In genomic region chr3:121941204-121941745, GRCm38 (mm10) we compare ENCODE assay signal across 20 mouse cellular contexts. TPM values are rescaled to one million over a fixed set of nuclear protein-coding genes. Genes with fewer than 3 reads are reported as not detected.
DNase-seq lines count a peak whose midpoint lies in the region; ATAC-seq and TF ChIP-seq lines count a peak whose summit lies in the region.
"Had no signal": no experiment of that assay in that cellular context is flagged by ENCODE, and none has a peak within 500 bp of the region (broad histone marks: within the 10 kb centered on the region; RNA-seq: fewer than 3 reads in every experiment).

No protein-coding gene starts in this region.

- no peak for TF ChIP-seq EP300 in heart, postnatal 0 days (IDR thresholded peaks at IDR 0.05; ENCODE audit: low read depth)

- no peaks in the 10 kb centered on the region for H3K9me3 ChIP-seq in embryonic facial prominence, embryonic 14.5 days (ENCODE audit: control insufficient read depth, low read length)
- no peaks in the 10 kb centered on the region for H3K9me3 ChIP-seq in embryonic facial prominence, embryonic 10.5 days
- no peaks in the 10 kb centered on the region for H3K9me3 ChIP-seq in heart, postnatal 0 days (replicated peaks; ENCODE audit: control insufficient read depth, low read length)
- no peaks in the 10 kb centered on the region for H3K9me3 ChIP-seq in lung, embryonic 14.5 days (ENCODE audit: low read depth, low read length)
- no peaks in the 10 kb centered on the region for H3K9me3 ChIP-seq in stomach, embryonic 16.5 days (replicated peaks; ENCODE audit: control insufficient read depth, low read length)
- H3K9me3 ChIP-seq: embryonic facial prominence, embryonic 13.5 days; forebrain, embryonic 13.5 days; hindbrain, embryonic 13.5 days; limb, embryonic 15.5 days; lung, embryonic 15.5 days had no signal

- no peaks in the 10 kb centered on the region for H3K36me3 ChIP-seq in embryonic facial prominence, embryonic 14.5 days (ENCODE audit: control insufficient read depth, insufficient read depth, low read length)
- H3K36me3 ChIP-seq in embryonic facial prominence, embryonic 10.5 days (replicated peaks) = no peaks in the 10 kb centered on the region
- no peaks in the 10 kb centered on the region for H3K36me3 ChIP-seq in heart, postnatal 0 days (replicated peaks; ENCODE audit: control insufficient read depth, insufficient read depth, low read length)
- H3K36me3 ChIP-seq in lung, embryonic 14.5 days (ENCODE audit: insufficient read depth) = no peaks in the 10 kb centered on the region
- no peaks in the 10 kb centered on the region for H3K36me3 ChIP-seq in stomach, embryonic 16.5 days (ENCODE audit: control insufficient read depth, insufficient read depth, low read length)
- H3K36me3 ChIP-seq: embryonic facial prominence, embryonic 13.5 days; hindbrain, embryonic 13.5 days; limb, embryonic 15.5 days; lung, embryonic 15.5 days had no signal

- H3K9ac ChIP-seq in embryonic facial prominence, embryonic 14.5 days (ENCODE audit: low read depth, low read length) = no peak overlapping the region
- H3K9ac ChIP-seq in heart, postnatal 0 days (replicated peaks; ENCODE audit: low read depth, low read length) = no peak overlapping the region
- no peak overlapping the region for H3K9ac ChIP-seq in lung, embryonic 14.5 days
- no peak overlapping the region for H3K9ac ChIP-seq in stomach, embryonic 16.5 days (ENCODE audit: low read length)
- H3K9ac ChIP-seq: embryonic facial prominence, embryonic 13.5 days; forebrain, embryonic 13.5 days; hindbrain, embryonic 13.5 days; limb, embryonic 15.5 days; liver, embryonic 14.5 days; lung, embryonic 15.5 days had no signal

- H3K27me3 ChIP-seq in embryonic facial prominence, embryonic 14.5 days (replicated peaks; ENCODE audit: control insufficient read depth, insufficient read depth, low read length) = no peaks in the 10 kb centered on the region
- no peaks in the 10 kb centered on the region for H3K27me3 ChIP-seq in embryonic facial prominence, embryonic 10.5 days (replicated peaks; ENCODE audit: low read depth, poor library complexity, severe bottlenecking)
- H3K27me3 ChIP-seq in heart, postnatal 0 days (ENCODE audit: control insufficient read depth, insufficient read depth, low read length) = no peaks in the 10 kb centered on the region
- no peaks in the 10 kb centered on the region for H3K27me3 ChIP-seq in lung, embryonic 14.5 days (ENCODE audit: insufficient read depth, low read length)
- no peaks in the 10 kb centered on the region for H3K27me3 ChIP-seq in stomach, embryonic 16.5 days (ENCODE audit: control insufficient read depth, insufficient read depth, low read length)
- H3K27me3 ChIP-seq: embryonic facial prominence, embryonic 13.5 days; forebrain, embryonic 13.5 days; hindbrain, embryonic 13.5 days; limb, embryonic 15.5 days; lung, embryonic 15.5 days had no signal

- 79% methylated on average over 11 of the region's 11 CpGs for WGBS in embryonic facial prominence, embryonic 14.5 days
- WGBS in embryonic facial prominence, embryonic 10.5 days = 92% methylated on average over 11 of the region's 11 CpGs
- WGBS in heart, postnatal 0 days = 56% methylated on average over 11 of the region's 11 CpGs
- 75% methylated on average over 11 of the region's 11 CpGs for WGBS in lung, embryonic 14.5 days
- 68% methylated on average over 11 of the region's 11 CpGs for WGBS in stomach, embryonic 16.5 days

- no peak overlapping the region for H3K4me2 ChIP-seq in embryonic facial prominence, embryonic 14.5 days (ENCODE audit: low read depth, low read length)
- H3K4me2 ChIP-seq in heart, postnatal 0 days (ENCODE audit: low read depth, low read length) = no peak overlapping the region
- no peak overlapping the region for H3K4me2 ChIP-seq in lung, embryonic 14.5 days
- H3K4me2 ChIP-seq in stomach, embryonic 16.5 days (ENCODE audit: low read depth, low read length) = no peak overlapping the region
- H3K4me2 ChIP-seq: embryonic facial prominence, embryonic 13.5 days; forebrain, embryonic 13.5 days; hindbrain, embryonic 13.5 days; limb, embryonic 15.5 days; lung, embryonic 15.5 days had no signal

- peak; percentile 23 for DNase-seq in embryonic facial prominence, embryonic 14.5 days (ENCODE audit: low spot score)
- DNase-seq in embryonic facial prominence, embryonic 10.5 days (ENCODE audit: low spot score) = no peak
- peak; percentile 49 for DNase-seq in heart, postnatal 0 days (ENCODE audit: low spot score)
- DNase-seq in heart, adult 9 months (ENCODE audit: low spot score in 2 of 2) = no peak
- peak; percentile 38 for DNase-seq in lung, embryonic 14.5 days
- DNase-seq in lung, postnatal 14 days = no peak
- DNase-seq: cerebellum, adult 11 months; cerebellum, adult 9-11 months; kidney, adult 9 months; layer of hippocampus, postnatal 36 days; lung, postnatal 4 days; midbrain, embryonic 14.5 days had no signal

- no peaks in the 10 kb centered on the region for H3K4me1 ChIP-seq in embryonic facial prominence, embryonic 14.5 days (ENCODE audit: control insufficient read depth, insufficient read depth, low read length)
- H3K4me1 ChIP-seq in embryonic facial prominence, embryonic 10.5 days = no peaks in the 10 kb centered on the region
- H3K4me1 ChIP-seq in heart, postnatal 0 days (ENCODE audit: control insufficient read depth, insufficient read depth) = peaks cover 14% of the 10 kb centered on the region
- H3K4me1 ChIP-seq in lung, embryonic 14.5 days (ENCODE audit: insufficient read depth) = no peaks in the 10 kb centered on the region
- peaks cover 4% of the 10 kb centered on the region; the same call in 1 of the 2 replicates for H3K4me1 ChIP-seq in stomach, embryonic 16.5 days (ENCODE audit: control insufficient read depth, insufficient read depth, low read length)
- H3K4me1 ChIP-seq: embryonic facial prominence, embryonic 13.5 days; forebrain, embryonic 13.5 days; hindbrain, embryonic 13.5 days; lung, embryonic 15.5 days had no signal

- no peak for TF ChIP-seq CTCF in heart, postnatal 0 days (IDR thresholded peaks at IDR 0.05; ENCODE audit: low read depth)
- TF ChIP-seq CTCF in lung, embryonic 14.5 days (IDR thresholded peaks at IDR 0.05; ENCODE audit: low read depth) = no peak

- no peak for ATAC-seq in embryonic facial prominence, embryonic 14.5 days (ENCODE audit: low read depth)
- no peak for ATAC-seq in heart, postnatal 0 days (ENCODE audit: insufficient read depth, low read depth)
- ATAC-seq in lung, embryonic 14.5 days (ENCODE audit: insufficient read depth) = no peak
- ATAC-seq in stomach, embryonic 16.5 days (ENCODE audit: insufficient read depth, low FRiP score) = 0 out of 2 replicates have a peak, but pooled peaks have one; percentile 50
- ATAC-seq: CD4-positive, CD25-positive, alpha-beta regulatory T cell, adult 4 months; forebrain, embryonic 13.5 days had no signal

- H3K4me3 ChIP-seq in embryonic facial prominence, embryonic 14.5 days (ENCODE audit: low read depth, low read length) = no peak overlapping the region
- no peak overlapping the region for H3K4me3 ChIP-seq in embryonic facial prominence, embryonic 10.5 days
- H3K4me3 ChIP-seq in heart, postnatal 0 days (ENCODE audit: low read depth, low read length) = no peak overlapping the region
- no peak overlapping the region for H3K4me3 ChIP-seq in lung, embryonic 14.5 days (ENCODE audit: low read depth, low read length)
- H3K4me3 ChIP-seq in stomach, embryonic 16.5 days (replicated peaks; ENCODE audit: low read length) = no peak overlapping the region
- H3K4me3 ChIP-seq: embryonic facial prominence, embryonic 13.5 days; forebrain, embryonic 13.5 days; hindbrain, embryonic 13.5 days; limb, embryonic 15.5 days; lung, embryonic 15.5 days had no signal

- no peak overlapping the region for H3K27ac ChIP-seq in embryonic facial prominence, embryonic 14.5 days (replicated peaks; ENCODE audit: low read depth, low read length)
- H3K27ac ChIP-seq in embryonic facial prominence, embryonic 10.5 days (replicated peaks) = no peak overlapping the region
- H3K27ac ChIP-seq in heart, postnatal 0 days (ENCODE audit: low read depth) = peak overlapping the region; percentile 58
- H3K27ac ChIP-seq in lung, embryonic 14.5 days (ENCODE audit: low read depth) = 0 out of 2 replicates have a peak overlapping the region, but pooled peaks have one; percentile 18
- no peak overlapping the region for H3K27ac ChIP-seq in stomach, embryonic 16.5 days (ENCODE audit: low read length)
- H3K27ac ChIP-seq: embryonic facial prominence, embryonic 13.5 days; forebrain, embryonic 13.5 days; hindbrain, embryonic 13.5 days; limb, embryonic 15.5 days; liver, embryonic 14.5 days; lung, embryonic 15.5 days had no signal

RNA-seq across cellular contexts. Expression of gene Arhgap29, which starts 11.1 kb away (rescaled TPM):
- 75.2 and 82.0 TPM in 2 replicates for polyA plus RNA-seq in embryonic facial prominence, embryonic 14.5 days (2014; fragmentation: Nextera tagmentation; extraction: Ambion mirVana)
- polyA plus RNA-seq in embryonic facial prominence, embryonic 10.5 days (2016; fragmentation: Nextera tagmentation; extraction: Ambion mirVana) = 40.9 and 46.9 TPM in 2 replicates
- total RNA-seq in heart, postnatal 0 days (2014; rRNA removed; ENCODE audit: low replicate concordance) = 79.4 and 80.9 TPM in 2 replicates
- polyA plus RNA-seq in heart, postnatal 0 days (2015; fragmentation: Nextera tagmentation; extraction: Ambion mirVana) = 28.5 and 29.5 TPM in 2 replicates
- 66.2 and 71.3 TPM in 2 replicates for polyA plus RNA-seq in lung, embryonic 14.5 days (2014; fragmentation: Nextera tagmentation; extraction: Ambion mirVana)
- polyA plus RNA-seq in stomach, embryonic 16.5 days (2015; fragmentation: Nextera tagmentation; extraction: Ambion mirVana) = 49.6 and 50.7 TPM in 2 replicates

Comparison
In these comparisons a context has a peak if more than half of its experiments do, and no peak if none do; other contexts are left out.
1. DNase-seq: peak in embryonic facial prominence, embryonic 14.5 days (single experiment), heart, postnatal 0 days (single experiment) and lung, embryonic 14.5 days (single experiment); none in embryonic facial prominence, embryonic 10.5 days (single experiment), heart, adult 9 months (0 of 2) and lung, postnatal 14 days (single experiment).
2. H3K27ac ChIP-seq: peak in heart, postnatal 0 days (single experiment) and lung, embryonic 14.5 days (single experiment); none in embryonic facial prominence, embryonic 14.5 days (single experiment), embryonic facial prominence, embryonic 10.5 days (single experiment) and stomach, embryonic 16.5 days (single experiment).